Mouse (Mus musculus) gastrocnemius, postnatal 10 days (tissue): ENCODE data around the gene Akt1s1. TPM values are rescaled to one million over a fixed set of nuclear protein-coding genes. Genes with fewer than 3 reads are reported as not detected.
A peak's percentile ranks its signal among the peaks of the same experiment; 100 is the strongest.

Experiments used
- DNase-seq: peaks from one replicate; pipeline ENCODE4 v3.0.0; 2021; ENCODE audit warnings: mixed read lengths
- microRNA-seq, 2 experiments: library from miRNA; unstranded; fragments of <30 nt; microRNA quantifications; one replicate each; pipeline ENCODE4 v1.2.0; 2021
- total RNA-seq, 2 experiments: library from RNA; stranded (reverse); gene quantifications; 2 replicates each; pipeline ENCODE4 v1.2.3; 2021

Gene Akt1s1
- total RNA-seq, 2 experiments from 2014 or later, result 84.2 to 86.4 TPM

DNA sequence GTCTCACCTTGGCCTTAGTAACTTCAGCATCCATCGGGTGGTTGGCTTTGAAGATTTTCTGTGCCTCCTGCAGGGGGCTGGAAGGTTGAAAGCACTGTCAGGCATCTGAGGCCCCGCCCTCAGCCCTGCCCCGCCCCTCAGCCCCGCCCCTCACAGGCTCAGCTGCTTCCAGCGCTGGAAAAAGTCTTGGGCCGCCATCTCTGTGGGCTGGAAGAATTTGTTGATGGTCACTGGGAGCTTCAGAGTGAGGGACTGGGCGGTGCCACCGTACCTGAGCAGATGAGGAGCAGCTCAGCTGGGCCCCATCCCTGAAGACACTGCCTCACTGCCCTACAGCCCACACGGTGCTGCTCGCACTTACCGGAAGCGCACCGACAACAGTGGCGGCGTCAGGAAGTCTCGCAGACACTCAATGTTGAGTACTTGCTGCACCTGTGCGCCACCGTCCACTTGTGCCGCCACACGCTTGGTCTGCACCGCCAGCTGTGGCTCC lies 52.5 kb downstream of the Akt1s1 start:
- peak; percentile 44 for DNase-seq

Small RNAs within 50 kb of the gene (microRNA-seq; reads per million reads assigned to microRNA genes)
- 0 reads per million in 2 experiments for gene Mir707

Other genes starting within 250 kb of the Akt1s1 start
- 10 to 100 TPM; 21.4 to 23.3 TPM for gene Myh14, start 178.1 kb upstream of the Akt1s1 start, total RNA-seq
- gene Izumo2, start 140.2 kb upstream of the Akt1s1 start, total RNA-seq, result not detected
- 10 to 100 TPM; 16.7 to 18.5 TPM for gene Vrk3, start 100.6 kb upstream of the Akt1s1 start, total RNA-seq
- gene Zfp473, start 97.9 kb upstream of the Akt1s1 start, total RNA-seq, result under 1 TPM in 1 of 2 experiments, not detected in 1; 0.29 TPM
- 10 to 100 TPM; 28.0 to 35.3 TPM for gene Nup62, start 32.9 kb upstream of the Akt1s1 start, total RNA-seq
- 1 to 10 TPM; 1.9 to 2.3 TPM for gene Il4i1, start 32.6 kb upstream of the Akt1s1 start, total RNA-seq
- 10 to 100 TPM; 55.1 to 60.5 TPM for gene Atf5, start 32.3 kb upstream of the Akt1s1 start, total RNA-seq
- gene Tbc1d17, start 88 bp downstream of the Akt1s1 start, total RNA-seq, result 10 to 100 TPM; 41.7 to 49.0 TPM
- 10 to 100 TPM; 14.4 to 16.5 TPM for gene Pnkp, start 8.1 kb downstream of the Akt1s1 start, total RNA-seq
- 100 to 1,000 TPM; 210 to 216 TPM for gene Ptov1, start 20.8 kb downstream of the Akt1s1 start, total RNA-seq
- gene Med25, start 43.7 kb downstream of the Akt1s1 start, total RNA-seq, result 10 to 100 TPM; 44.7 to 53.5 TPM
- gene Fuz, start 47.1 kb downstream of the Akt1s1 start, total RNA-seq, result 10 to 100 TPM; 15.0 to 18.1 TPM
- 10 to 100 TPM; 59.0 to 65.0 TPM for gene Ap2a1, start 80.5 kb downstream of the Akt1s1 start, total RNA-seq
- not detected for gene Tsks, start 94.2 kb downstream of the Akt1s1 start, total RNA-seq
- 1 to 10 TPM; 4.4 to 5.7 TPM for gene Cpt1c, start 125.9 kb downstream of the Akt1s1 start, total RNA-seq
- 100 to 1,000 TPM; 267 to 271 TPM for gene Prmt1, start 137.6 kb downstream of the Akt1s1 start, total RNA-seq
- gene Irf3, start 148.7 kb downstream of the Akt1s1 start, total RNA-seq, result 10 to 100 TPM; 26.5 to 35.8 TPM
- gene Bcl2l12, start 149.7 kb downstream of the Akt1s1 start, total RNA-seq, result 10 to 100 TPM; 10.8 to 14.0 TPM
- gene Scaf1, start 167.4 kb downstream of the Akt1s1 start, total RNA-seq, result 10 to 100 TPM; 47.7 to 55.8 TPM
- gene Rras, start 169.0 kb downstream of the Akt1s1 start, total RNA-seq, result 10 to 100 TPM; 75.5 to 80.6 TPM
- 10 to 100 TPM; 36.0 to 43.1 TPM for gene Prr12, start 203.9 kb downstream of the Akt1s1 start, total RNA-seq
- gene Nosip, start 213.4 kb downstream of the Akt1s1 start, total RNA-seq, result 10 to 100 TPM; 35.9 to 40.5 TPM
- 10 to 100 TPM in 1 of 2 experiments, 1 to 10 TPM in 1; 8.5 to 10.7 TPM for gene Prrg2, start 213.7 kb downstream of the Akt1s1 start, total RNA-seq
- gene Rcn3, start 243.2 kb downstream of the Akt1s1 start, total RNA-seq, result 100 to 1,000 TPM; 103 to 148 TPM